Mouse (Mus musculus): Measurements from ENCODE around the gene She. TPM values are rescaled to one million over a fixed set of nuclear protein-coding genes. Genes with fewer than 3 reads are reported as not detected.

Gene She
- polyA plus RNA-seq, 1 experiment from 2014 or later = 6.7 TPM

GRCm38 (mm10) chr3:89826295-89826694 lies 4.9 kb upstream of the She start:
- 52% methylated on average over 3 of the region's 3 CpGs for WGBS
- Histone ChIP-seq H3K36me3 (ENCODE audit: insufficient read depth, low read length) (no peaks in the 10 kb centered on the region), H3K4me2 (replicated peaks; ENCODE audit: low read depth, low read length) (no peak overlapping the region), H3K27ac (ENCODE audit: low read length) (no peak overlapping the region), H3K27me3 (ENCODE audit: insufficient read depth, low read length) (peaks cover 29% of the 10 kb centered on the region), H3K4me3 (ENCODE audit: low read length) (no peak overlapping the region), H3K9ac (replicated peaks; ENCODE audit: low read length) (no peak overlapping the region), H3K4me1 (ENCODE audit: insufficient read depth, low read length) (peaks cover 4% of the 10 kb centered on the region; the same call in 1 of the 2 replicates), H3K9me3 (ENCODE audit: low read length) (no peaks in the 10 kb centered on the region)
- ATAC-seq (ENCODE audit: low FRiP score, low TSS enrichment) = no peak

GRCm38 (mm10) chr3:89835362-89835761 lies 4.2 kb downstream of the She start:
- H3K4me2 ChIP-seq (replicated peaks; ENCODE audit: low read depth, low read length) = no peak overlapping the region
- H3K27ac ChIP-seq (ENCODE audit: low read length) = no peak overlapping the region
- peak; percentile 71 for ATAC-seq (ENCODE audit: low FRiP score, low TSS enrichment)
- H3K4me1 ChIP-seq (ENCODE audit: insufficient read depth, low read length) = peaks cover 10% of the 10 kb centered on the region; the same call in 1 of the 2 replicates
- H3K27me3 ChIP-seq (ENCODE audit: insufficient read depth, low read length) = peaks cover 38% of the 10 kb centered on the region
- 43% methylated on average over 8 of the region's 8 CpGs for WGBS
- no peak overlapping the region for H3K4me3 ChIP-seq (ENCODE audit: low read length)
- H3K36me3 ChIP-seq (ENCODE audit: insufficient read depth, low read length) = 0 out of 2 replicates have a peak, but pooled peaks cover 2% of the 10 kb centered on the region
- H3K9me3 ChIP-seq (ENCODE audit: low read length) = no peaks in the 10 kb centered on the region
- no peak overlapping the region for H3K9ac ChIP-seq (replicated peaks; ENCODE audit: low read length)

GRCm38 (mm10) chr3:89842258-89842657 lies 11.1 kb downstream of the She start:
- peaks cover 3% of the 10 kb centered on the region; the same call in 1 of the 2 replicates for H3K9me3 ChIP-seq (ENCODE audit: low read length)
- 72% methylated on average over 4 of the region's 4 CpGs for WGBS
- H3K4me1 ChIP-seq (ENCODE audit: insufficient read depth, low read length) = peaks cover 3% of the 10 kb centered on the region; the same call in 1 of the 2 replicates
- ATAC-seq (ENCODE audit: low FRiP score, low TSS enrichment) = no peak
- H3K27me3 ChIP-seq (ENCODE audit: insufficient read depth, low read length) = no peaks in the 10 kb centered on the region
- H3K9ac ChIP-seq (replicated peaks; ENCODE audit: low read length) = no peak overlapping the region
- no peak overlapping the region for H3K4me2 ChIP-seq (replicated peaks; ENCODE audit: low read depth, low read length)
- no peak overlapping the region for H3K27ac ChIP-seq (ENCODE audit: low read length)
- H3K36me3 ChIP-seq (ENCODE audit: insufficient read depth, low read length) = 0 out of 2 replicates have a peak, but pooled peaks cover 2% of the 10 kb centered on the region
- no peak overlapping the region for H3K4me3 ChIP-seq (ENCODE audit: low read length)

- Histone ChIP-seq H3K4me1 (ENCODE audit: insufficient read depth, low read length) (peaks cover 3% of the 10 kb centered on the region; the same call in 1 of the 2 replicates), H3K9ac (replicated peaks; ENCODE audit: low read length) (no peak overlapping the region), H3K4me3 (ENCODE audit: low read length) (no peak overlapping the region), H3K9me3 (ENCODE audit: low read length) (peaks cover 3% of the 10 kb centered on the region; the same call in 1 of the 2 replicates), H3K36me3 (ENCODE audit: insufficient read depth, low read length) (0 out of 2 replicates have a peak, but pooled peaks cover 2% of the 10 kb centered on the region), H3K27me3 (ENCODE audit: insufficient read depth, low read length) (no peaks in the 10 kb centered on the region), H3K27ac (ENCODE audit: low read length) (peak overlapping the region; percentile 64; the same call in 1 of the 2 replicates), H3K4me2 (replicated peaks; ENCODE audit: low read depth, low read length) (no peak overlapping the region)
- ATAC-seq (ENCODE audit: low FRiP score, low TSS enrichment) = peak; percentile 82
- 32% methylated on average over 9 of the region's 9 CpGs for WGBS
Observed at GRCm38 (mm10) chr3:89843148-89843547, 12.0 kb downstream of the She start.

- peaks cover 3% of the 10 kb centered on the region; the same call in 1 of the 2 replicates for H3K4me1 ChIP-seq (ENCODE audit: insufficient read depth, low read length)
- no peak overlapping the region for H3K4me3 ChIP-seq (ENCODE audit: low read length)
- WGBS = 78% methylated on average over 9 of the region's 9 CpGs
- no peak overlapping the region for H3K9ac ChIP-seq (replicated peaks; ENCODE audit: low read length)
- no peak overlapping the region for H3K27ac ChIP-seq (ENCODE audit: low read length)
- peaks cover 3% of the 10 kb centered on the region; the same call in 1 of the 2 replicates for H3K9me3 ChIP-seq (ENCODE audit: low read length)
- H3K4me2 ChIP-seq (replicated peaks; ENCODE audit: low read depth, low read length) = no peak overlapping the region
- ATAC-seq (ENCODE audit: low FRiP score, low TSS enrichment) = no peak
- no peaks in the 10 kb centered on the region for H3K36me3 ChIP-seq (ENCODE audit: insufficient read depth, low read length)
- no peaks in the 10 kb centered on the region for H3K27me3 ChIP-seq (ENCODE audit: insufficient read depth, low read length)
Observed at GRCm38 (mm10) chr3:89845814-89846213, 14.6 kb downstream of the She start.

- no peak overlapping the region for H3K4me3 ChIP-seq (ENCODE audit: low read length)
- no peak for ATAC-seq (ENCODE audit: low FRiP score, low TSS enrichment)
- H3K27ac ChIP-seq (ENCODE audit: low read length) = peak overlapping the region; percentile 11; the same call in 1 of the 2 replicates
- H3K27me3 ChIP-seq (ENCODE audit: insufficient read depth, low read length) = no peaks in the 10 kb centered on the region
- no peak overlapping the region for H3K4me2 ChIP-seq (replicated peaks; ENCODE audit: low read depth, low read length)
- 80% methylated on average over 3 of the region's 3 CpGs for WGBS
- peaks cover 3% of the 10 kb centered on the region; the same call in 1 of the 2 replicates for H3K9me3 ChIP-seq (ENCODE audit: low read length)
- no peaks in the 10 kb centered on the region for H3K36me3 ChIP-seq (ENCODE audit: insufficient read depth, low read length)
- H3K9ac ChIP-seq (replicated peaks; ENCODE audit: low read length) = no peak overlapping the region
- H3K4me1 ChIP-seq (ENCODE audit: insufficient read depth, low read length) = peaks cover 3% of the 10 kb centered on the region; the same call in 1 of the 2 replicates
Observed at GRCm38 (mm10) chr3:89847126-89847525, 16.0 kb downstream of the She start.

- Histone ChIP-seq H3K27me3 (ENCODE audit: insufficient read depth, low read length) (no peaks in the 10 kb centered on the region), H3K4me2 (replicated peaks; ENCODE audit: low read depth, low read length) (no peak overlapping the region)
- ATAC-seq (ENCODE audit: low FRiP score, low TSS enrichment) = 0 out of 2 replicates have a peak, but pooled peaks have one; percentile 58
Observed at GRCm38 (mm10) chr3:89847596-89847995, 16.4 kb downstream of the She start.

GRCm38 (mm10) chr3:89848083-89848482 lies 16.9 kb downstream of the She start:
- Histone ChIP-seq H3K27me3 (ENCODE audit: insufficient read depth, low read length) (no peaks in the 10 kb centered on the region), H3K9me3 (ENCODE audit: low read length) (no peaks in the 10 kb centered on the region), H3K27ac (ENCODE audit: low read length) (peak overlapping the region; percentile 75), H3K4me1 (ENCODE audit: insufficient read depth, low read length) (peaks cover 2% of the 10 kb centered on the region; the same call in 1 of the 2 replicates), H3K4me3 (ENCODE audit: low read length) (no peak overlapping the region), H3K36me3 (ENCODE audit: insufficient read depth, low read length) (no peaks in the 10 kb centered on the region), H3K9ac (replicated peaks; ENCODE audit: low read length) (no peak overlapping the region), H3K4me2 (replicated peaks; ENCODE audit: low read depth, low read length) (no peak overlapping the region)
- no peak for ATAC-seq (ENCODE audit: low FRiP score, low TSS enrichment)
- WGBS = 69% methylated on average over 6 of the region's 6 CpGs

More at GRCm38 (mm10) chr3:89847596-89847995, 16.4 kb downstream of the She start:
- no peaks in the 10 kb centered on the region for H3K36me3 ChIP-seq (ENCODE audit: insufficient read depth, low read length)
- peak overlapping the region; percentile 75 for H3K27ac ChIP-seq (ENCODE audit: low read length)
- no peaks in the 10 kb centered on the region for H3K9me3 ChIP-seq (ENCODE audit: low read length)
- H3K9ac ChIP-seq (replicated peaks; ENCODE audit: low read length) = no peak overlapping the region
- WGBS = 52% methylated on average over 6 of the region's 6 CpGs
- H3K4me3 ChIP-seq (ENCODE audit: low read length) = no peak overlapping the region
- peaks cover 3% of the 10 kb centered on the region; the same call in 1 of the 2 replicates for H3K4me1 ChIP-seq (ENCODE audit: insufficient read depth, low read length)

- Histone ChIP-seq H3K9ac (replicated peaks; ENCODE audit: low read length) (no peak overlapping the region), H3K27ac (ENCODE audit: low read length) (peak overlapping the region; percentile 71), H3K4me3 (ENCODE audit: low read length) (no peak overlapping the region), H3K4me1 (ENCODE audit: insufficient read depth, low read length) (no peaks in the 10 kb centered on the region), H3K36me3 (ENCODE audit: insufficient read depth, low read length) (peaks cover 5% of the 10 kb centered on the region; the same call in 1 of the 2 replicates), H3K4me2 (replicated peaks; ENCODE audit: low read depth, low read length) (no peak overlapping the region), H3K9me3 (ENCODE audit: low read length) (no peaks in the 10 kb centered on the region), H3K27me3 (ENCODE audit: insufficient read depth, low read length) (no peaks in the 10 kb centered on the region)
- WGBS = 66% methylated on average over 5 of the region's 5 CpGs
- ATAC-seq (ENCODE audit: low FRiP score, low TSS enrichment) = no peak
Observed at GRCm38 (mm10) chr3:89853752-89854151, 22.6 kb downstream of the She start.

- Histone ChIP-seq H3K4me3 (ENCODE audit: low read length) (no peak overlapping the region), H3K27me3 (ENCODE audit: insufficient read depth, low read length) (no peaks in the 10 kb centered on the region), H3K9me3 (ENCODE audit: low read length) (no peaks in the 10 kb centered on the region), H3K36me3 (ENCODE audit: insufficient read depth, low read length) (peaks cover 5% of the 10 kb centered on the region; the same call in 1 of the 2 replicates), H3K9ac (replicated peaks; ENCODE audit: low read length) (no peak overlapping the region), H3K4me2 (replicated peaks; ENCODE audit: low read depth, low read length) (no peak overlapping the region), H3K27ac (ENCODE audit: low read length) (no peak overlapping the region), H3K4me1 (ENCODE audit: insufficient read depth, low read length) (peaks cover 6% of the 10 kb centered on the region; the same call in 1 of the 2 replicates)
- no peak for ATAC-seq (ENCODE audit: low FRiP score, low TSS enrichment)
- 84% methylated on average over 3 of the region's 3 CpGs for WGBS
Observed at GRCm38 (mm10) chr3:89857353-89857752, 26.2 kb downstream of the She start.

Data from kidney, embryonic 16.5 days (tissue).